Mouse (Mus musculus) kidney, postnatal 10 days (tissue): ENCODE data around the gene Asic3.
A peak's percentile ranks its signal among the peaks of the same experiment; 100 is the strongest.

Experiments used
- DNase-seq: peaks from one replicate; pipeline ENCODE4 v3.0.0; 2021; ENCODE audit warnings: mixed read lengths

The Asic3 gene

GRCm38 (mm10) chr5:24413042-24413693 lies at the start of gene Asic3:
Gene Asic3 (plus strand): TSS chr5:24413392.
- DNase-seq: peak; percentile 33

- no peak for DNase-seq
These were observed 49.7 kb upstream of the Asic3 start for GRCm38 (mm10) chr5:24363467-24363866.

GRCm38 (mm10) chr5:24364061-24364460 lies 49.1 kb upstream of the Asic3 start:
- DNase-seq: no peak

GRCm38 (mm10) chr5:24364508-24364907 lies 48.7 kb upstream of the Asic3 start, which contains the start of gene Nos3:
Gene Nos3 (plus strand): TSS chr5:24364810.
- peak; percentile 79 for DNase-seq

GRCm38 (mm10) chr5:24364963-24365362 lies 48.2 kb upstream of the Asic3 start:
- no peak for DNase-seq

GRCm38 (mm10) chr5:24365528-24365927 lies 47.7 kb upstream of the Asic3 start:
- peak; percentile 42 for DNase-seq

GRCm38 (mm10) chr5:24366426-24366825 lies 46.8 kb upstream of the Asic3 start:
- DNase-seq: no peak

GRCm38 (mm10) chr5:24369767-24370166 lies 43.4 kb upstream of the Asic3 start:
- no peak for DNase-seq

- no peak for DNase-seq
These were observed 39.4 kb upstream of the Asic3 start for GRCm38 (mm10) chr5:24373807-24374206.

- no peak for DNase-seq
These were observed 39.0 kb upstream of the Asic3 start for GRCm38 (mm10) chr5:24374216-24374615.

- no peak for DNase-seq
These were observed 38.4 kb upstream of the Asic3 start for GRCm38 (mm10) chr5:24374666-24375328.

GRCm38 (mm10) chr5:24378700-24379099 lies 34.5 kb upstream of the Asic3 start:
- DNase-seq: no peak

- DNase-seq: no peak
These were observed 33.7 kb upstream of the Asic3 start for GRCm38 (mm10) chr5:24379501-24379900.

- no peak for DNase-seq
These were observed 32.7 kb upstream of the Asic3 start for GRCm38 (mm10) chr5:24380499-24380898.

GRCm38 (mm10) chr5:24381486-24381885 lies 31.7 kb upstream of the Asic3 start:
- no peak for DNase-seq

- no peak for DNase-seq
These were observed 31.2 kb upstream of the Asic3 start for GRCm38 (mm10) chr5:24381988-24382387.

- peak; percentile 93 for DNase-seq
These were observed 29.9 kb upstream of the Asic3 start for GRCm38 (mm10) chr5:24383026-24383859.

GRCm38 (mm10) chr5:24384407-24384806 lies 28.8 kb upstream of the Asic3 start:
- peak; percentile 53 for DNase-seq

GRCm38 (mm10) chr5:24385374-24385773 lies 27.8 kb upstream of the Asic3 start:
- DNase-seq: no peak

- no peak for DNase-seq
These were observed 27.2 kb upstream of the Asic3 start for GRCm38 (mm10) chr5:24385887-24386550.

- peak; percentile 82 for DNase-seq
These were observed 25.6 kb upstream of the Asic3 start for GRCm38 (mm10) chr5:24387264-24388241.
